Mouse (Mus musculus): ENCODE measurements around the gene E130208F15Rik. TPM values are rescaled to one million over a fixed set of nuclear protein-coding genes. Genes with fewer than 3 reads are reported as not detected.

Gene E130208F15Rik
- polyA plus RNA-seq, 1 experiment from 2014 or later: 2.6 TPM

DNA sequence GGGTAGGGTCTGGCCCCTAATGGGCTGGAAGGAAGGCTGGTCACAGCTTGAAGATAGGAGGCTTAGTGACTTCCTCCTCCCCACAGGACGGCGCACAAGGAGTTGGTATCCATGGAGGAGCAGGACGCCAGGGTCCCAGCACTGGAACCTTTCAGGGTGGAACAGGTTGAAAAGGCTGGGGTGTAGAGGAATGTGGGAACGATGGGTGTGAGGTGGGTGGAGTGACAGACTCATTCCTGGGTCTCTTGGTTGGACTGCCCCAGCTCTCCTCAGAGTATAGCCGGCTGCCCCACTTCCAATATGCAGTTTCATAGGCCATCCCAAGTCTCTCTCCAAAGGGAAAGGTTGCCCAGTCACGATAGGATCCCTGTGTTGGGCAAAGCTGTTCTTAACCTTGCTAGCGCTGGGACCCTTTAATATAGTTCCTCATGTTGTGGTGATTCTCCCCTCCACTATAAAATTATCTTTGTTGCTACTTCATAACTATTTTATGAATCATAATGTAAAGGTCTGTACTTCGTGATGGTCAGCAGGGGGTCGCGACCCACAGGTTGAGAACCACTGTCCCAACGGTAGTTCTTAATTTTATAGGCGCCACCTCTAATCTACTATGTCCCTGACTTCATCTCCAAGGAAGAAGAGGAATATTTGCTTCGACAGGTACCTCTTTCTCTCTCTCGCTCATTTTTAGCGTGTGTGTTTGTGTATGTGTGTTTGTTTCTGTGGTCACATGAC lies 12.0 kb upstream of the E130208F15Rik start:
- Histone ChIP-seq H3K36me3 (peaks cover 51% of the 10 kb centered on the region), H3K27me3 (no peaks in the 10 kb centered on the region), H3K4me3 (replicated peaks) (peak overlapping the region; percentile 60), H3K4me1 (peaks cover 33% of the 10 kb centered on the region), H3K9me3 (replicated peaks) (no peaks in the 10 kb centered on the region), H3K4me2 (peak overlapping the region; percentile 75), H3K27ac (0 out of 2 replicates have a peak overlapping the region, but pooled peaks have one; percentile 41), H3K9ac (peak overlapping the region; percentile 61)
- ATAC-seq (replicated peaks; ENCODE audit: low FRiP score): no peak
- WGBS: 61% methylated on average over 15 of the region's 15 CpGs

- Histone ChIP-seq H3K9me3 (replicated peaks) (no peaks in the 10 kb centered on the region), H3K4me2 (peak overlapping the region; percentile 75; the same call in 1 of the 2 replicates), H3K9ac (no peak overlapping the region), H3K4me1 (peaks cover 37% of the 10 kb centered on the region), H3K36me3 (peaks cover 50% of the 10 kb centered on the region), H3K27me3 (no peaks in the 10 kb centered on the region), H3K4me3 (replicated peaks) (no peak overlapping the region), H3K27ac (no peak overlapping the region)
- 88% methylated on average over 12 of the region's 12 CpGs for whole genome bisulfite sequencing
- ATAC-seq (replicated peaks; ENCODE audit: low FRiP score): no peak
These were observed 11.4 kb upstream of the E130208F15Rik start for GRCm38 (mm10) chr7:30310136-30310535.

DNA sequence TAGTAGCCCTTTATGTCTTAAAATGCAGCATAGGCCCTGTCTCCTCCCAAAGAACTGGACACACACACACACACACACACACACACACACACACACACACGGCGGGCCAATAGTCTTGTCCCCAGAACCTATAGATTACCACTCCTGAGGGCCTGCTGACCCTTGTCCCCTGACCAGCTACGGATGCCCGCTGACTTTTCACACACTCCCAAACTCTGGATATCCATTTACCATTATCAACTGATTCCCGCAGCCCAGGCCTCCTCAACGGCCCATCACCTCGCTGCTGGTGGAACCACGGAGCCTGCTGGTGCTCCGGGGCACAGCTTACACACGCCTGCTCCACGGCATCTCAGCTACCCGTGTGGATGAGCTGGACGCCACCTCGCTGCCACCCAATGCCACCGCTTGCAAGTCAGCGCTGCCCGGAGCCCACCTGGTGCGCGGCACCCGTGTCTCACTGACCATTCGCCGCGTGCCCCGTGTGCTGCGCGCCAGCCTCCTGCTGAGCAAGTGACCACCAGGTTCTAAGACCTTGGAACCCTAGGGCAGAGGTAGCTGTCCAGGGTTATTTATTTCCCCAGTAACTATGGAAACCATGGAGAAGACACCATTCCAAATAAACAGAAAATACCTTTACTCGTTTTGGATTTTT lies 7.7 kb upstream of the E130208F15Rik start:
- no peaks in the 10 kb centered on the region for H3K9me3 ChIP-seq (replicated peaks)
- peaks cover 53% of the 10 kb centered on the region for H3K4me1 ChIP-seq
- H3K27ac ChIP-seq: peak overlapping the region; percentile 56; the same call in 1 of the 2 replicates
- no peaks in the 10 kb centered on the region for H3K27me3 ChIP-seq
- H3K4me3 ChIP-seq (replicated peaks): peak overlapping the region; percentile 15
- peak overlapping the region; percentile 8; the same call in 1 of the 2 replicates for H3K9ac ChIP-seq
- no peak for ATAC-seq (replicated peaks; ENCODE audit: low FRiP score)
- H3K36me3 ChIP-seq: peaks cover 41% of the 10 kb centered on the region
- peak overlapping the region; percentile 66 for H3K4me2 ChIP-seq
- 40% methylated on average over 27 of the region's 27 CpGs for WGBS

DNA sequence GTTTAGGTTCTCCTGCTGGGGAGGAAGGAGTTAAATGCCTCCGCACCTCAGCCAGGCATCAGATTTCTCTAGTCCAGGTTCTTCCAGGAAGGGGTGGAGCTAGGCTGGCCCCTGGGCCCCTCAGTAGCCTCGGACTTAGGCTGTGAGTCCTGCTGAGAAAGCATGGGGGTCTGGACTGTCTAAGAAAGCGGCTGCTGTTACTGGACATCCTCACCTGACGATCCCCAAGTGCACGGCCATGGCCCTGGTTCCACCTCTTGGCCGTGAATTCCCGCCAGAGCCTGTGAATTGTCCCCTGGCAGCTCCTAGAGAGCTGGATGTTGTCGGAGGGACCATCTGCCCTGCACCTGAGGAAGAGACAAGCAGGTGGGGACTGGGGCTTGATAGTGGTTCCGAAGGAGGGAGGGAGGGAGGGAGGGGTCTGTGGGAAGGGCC lies 6.8 kb upstream of the E130208F15Rik start, which contains the start of gene Syne4:
Syne4 (plus strand) TSS at position 87 of the 435 bp plus-strand sequence.
- Histone ChIP-seq H3K4me3 (replicated peaks) (peak within 1 kb of the TSS; percentile 54), H3K36me3 (peaks cover 45% of the 10 kb centered on the region), H3K4me2 (peak within 1 kb of the TSS; percentile 66), H3K9me3 (replicated peaks) (no peaks in the 10 kb centered on the region), H3K27me3 (no peaks in the 10 kb centered on the region), H3K27ac (peak within 1 kb of the TSS; percentile 88), H3K4me1 (peaks cover 46% of the 10 kb centered on the region), H3K9ac (peak within 1 kb of the TSS; percentile 54)
- WGBS: under 1% methylated on average over 9 of the region's 9 CpGs
- peak; percentile 84 for ATAC-seq (replicated peaks; ENCODE audit: low FRiP score)

- H3K4me1 ChIP-seq: peaks cover 42% of the 10 kb centered on the region
- peak overlapping the region; percentile 54 for H3K4me3 ChIP-seq (replicated peaks)
- WGBS: 72% methylated on average over 13 of the region's 13 CpGs
- H3K4me2 ChIP-seq: peak overlapping the region; percentile 66
- peaks cover 36% of the 10 kb centered on the region for H3K36me3 ChIP-seq
- H3K27ac ChIP-seq: no peak overlapping the region
- no peak for ATAC-seq (replicated peaks; ENCODE audit: low FRiP score)
- no peaks in the 10 kb centered on the region for H3K27me3 ChIP-seq
- no peaks in the 10 kb centered on the region for H3K9me3 ChIP-seq (replicated peaks)
- 0 out of 2 replicates have a peak overlapping the region, but pooled peaks have one; percentile 54 for H3K9ac ChIP-seq
These were observed 5.7 kb upstream of the E130208F15Rik start for GRCm38 (mm10) chr7:30315559-30316529.

DNA sequence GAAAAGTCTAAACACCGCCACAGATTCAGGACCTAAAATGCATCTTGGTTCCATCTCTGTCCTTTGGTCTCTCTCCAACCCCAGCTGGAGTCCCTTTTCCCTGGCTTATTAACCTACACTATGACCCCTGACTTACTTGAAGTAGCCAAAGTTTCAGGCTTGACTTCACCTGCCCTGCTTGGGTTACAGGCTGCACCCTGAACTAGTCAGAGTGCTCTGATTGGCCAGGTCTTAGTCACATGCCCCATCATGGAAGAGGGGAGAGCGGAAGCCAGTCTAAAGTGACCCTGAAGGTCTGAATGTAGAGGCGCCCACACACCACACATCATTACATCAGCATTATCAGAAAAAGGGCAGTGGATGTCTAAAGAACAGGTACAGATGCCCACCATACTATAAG lies 3.4 kb upstream of the E130208F15Rik start:
- Histone ChIP-seq H3K9ac (no peak overlapping the region), H3K27me3 (no peaks in the 10 kb centered on the region), H3K27ac (0 out of 2 replicates have a peak overlapping the region, but pooled peaks have one; percentile 20), H3K36me3 (peaks cover 16% of the 10 kb centered on the region; the same call in 1 of the 2 replicates), H3K4me2 (no peak overlapping the region), H3K4me1 (peaks cover 57% of the 10 kb centered on the region), H3K9me3 (replicated peaks) (no peaks in the 10 kb centered on the region), H3K4me3 (replicated peaks) (no peak overlapping the region)
- WGBS: 74% methylated on average over 3 of the region's 3 CpGs
- ATAC-seq (replicated peaks; ENCODE audit: low FRiP score): no peak; the same call in 1 of the 2 replicates

DNA sequence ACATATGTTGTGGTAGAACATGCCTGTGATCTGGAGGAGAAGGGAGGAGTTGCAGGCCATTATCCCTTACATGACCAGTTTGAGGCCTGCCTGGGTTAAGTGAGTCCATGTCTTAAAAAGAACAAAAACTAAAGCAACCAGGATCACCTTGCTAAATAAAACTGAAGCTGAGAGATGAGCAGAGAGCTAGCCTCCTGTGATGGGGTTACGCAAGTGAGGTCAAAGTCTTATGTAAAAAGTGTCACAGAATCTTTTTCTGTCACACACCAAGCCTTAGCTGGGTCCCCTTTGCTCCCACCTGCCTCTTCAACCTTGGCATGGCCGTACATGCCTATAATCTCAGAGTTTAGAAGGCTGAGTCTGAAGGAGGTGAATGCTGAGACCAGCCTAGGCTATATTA lies 594 bp upstream of the E130208F15Rik start:
- Histone ChIP-seq H3K4me1 (peaks cover 33% of the 10 kb centered on the region), H3K4me3 (replicated peaks) (peak overlapping the region; percentile 90), H3K9ac (no peak overlapping the region), H3K4me2 (peak overlapping the region; percentile 93), H3K27ac (no peak overlapping the region), H3K9me3 (replicated peaks) (no peaks in the 10 kb centered on the region; the same call in 1 of the 2 replicates), H3K27me3 (no peaks in the 10 kb centered on the region), H3K36me3 (peaks cover 15% of the 10 kb centered on the region; the same call in 1 of the 2 replicates)
- WGBS: 77% methylated on average over 2 of the region's 2 CpGs
- ATAC-seq (replicated peaks; ENCODE audit: low FRiP score): no peak

GRCm38 (mm10) chr7:30322285-30322667 lies 736 bp downstream of the E130208F15Rik start:
- under 1% methylated on average over 20 of the region's 20 CpGs for WGBS
- H3K4me3 ChIP-seq (replicated peaks): peak overlapping the region; percentile 90
- H3K27ac ChIP-seq: peak overlapping the region; percentile 90
- H3K27me3 ChIP-seq: no peaks in the 10 kb centered on the region
- ATAC-seq (replicated peaks; ENCODE audit: low FRiP score): peak; percentile 97
- H3K9ac ChIP-seq: peak overlapping the region; percentile 91
- H3K4me2 ChIP-seq: peak overlapping the region; percentile 93
- H3K36me3 ChIP-seq: peaks cover 9% of the 10 kb centered on the region; the same call in 1 of the 2 replicates
- H3K9me3 ChIP-seq (replicated peaks): no peaks in the 10 kb centered on the region; the same call in 1 of the 2 replicates
- peaks cover 31% of the 10 kb centered on the region for H3K4me1 ChIP-seq

DNA sequence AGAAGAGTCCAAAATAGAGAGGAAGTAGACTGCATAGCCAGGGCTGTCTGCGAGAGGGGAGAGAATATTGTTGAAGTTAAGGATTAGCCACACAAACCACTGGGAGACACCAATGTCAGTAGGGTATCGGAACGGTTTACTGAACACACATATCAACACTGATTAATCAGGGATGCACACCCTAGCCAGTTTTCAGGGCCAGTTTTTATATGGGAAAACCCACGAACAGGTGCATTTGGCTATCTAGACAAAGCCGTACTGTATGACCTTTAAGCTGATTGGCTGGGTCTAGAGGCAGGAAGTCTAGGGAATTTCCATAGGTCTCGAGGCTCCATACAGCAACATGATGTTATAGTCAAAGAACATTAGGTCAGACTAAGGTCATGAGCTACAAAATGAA lies 1.3 kb downstream of the E130208F15Rik start:
- WGBS: 36% methylated on average over 6 of the region's 6 CpGs
- Histone ChIP-seq H3K4me3 (replicated peaks) (peak overlapping the region; percentile 90), H3K9ac (peak overlapping the region; percentile 42), H3K27ac (peak overlapping the region; percentile 90), H3K27me3 (no peaks in the 10 kb centered on the region), H3K9me3 (replicated peaks) (no peaks in the 10 kb centered on the region; the same call in 1 of the 2 replicates), H3K36me3 (0 out of 2 replicates have a peak, but pooled peaks cover 8% of the 10 kb centered on the region), H3K4me1 (peaks cover 32% of the 10 kb centered on the region), H3K4me2 (peak overlapping the region; percentile 93)
- ATAC-seq (replicated peaks; ENCODE audit: low FRiP score): peak; percentile 0; the same call in 1 of the 2 replicates

GRCm38 (mm10) chr7:30323795-30324194 lies 2.3 kb downstream of the E130208F15Rik start, which contains the start of gene Sdhaf1:
Sdhaf1 (minus strand) TSS chr7:30323895.
- H3K36me3 ChIP-seq: 0 out of 2 replicates have a peak, but pooled peaks cover 4% of the 10 kb centered on the region
- H3K4me2 ChIP-seq: peak within 1 kb of the TSS; percentile 93
- H3K9ac ChIP-seq: peak within 1 kb of the TSS; percentile 42
- no peak for ATAC-seq (replicated peaks; ENCODE audit: low FRiP score)
- WGBS: 78% methylated on average over 3 of the region's 3 CpGs
- H3K4me1 ChIP-seq: peaks cover 25% of the 10 kb centered on the region
- H3K27ac ChIP-seq: peak within 1 kb of the TSS; percentile 90
- peak within 1 kb of the TSS; percentile 90 for H3K4me3 ChIP-seq (replicated peaks)
- no peaks in the 10 kb centered on the region; the same call in 1 of the 2 replicates for H3K9me3 ChIP-seq (replicated peaks)
- no peaks in the 10 kb centered on the region for H3K27me3 ChIP-seq

All from kidney, embryonic 15.5 days (tissue).